Mouse (Mus musculus) gastrocnemius, adult 2 months (tissue): ENCODE data around the gene Xylt1. TPM values are rescaled to one million over a fixed set of nuclear protein-coding genes. Genes with fewer than 3 reads are reported as not detected.

Source experiments
- DNase-seq: peaks from one replicate; pipeline ENCODE4 v3.0.0; 2022
- H3K27ac ChIP-seq: fragments of 200-600 bp; 2 replicates; pipeline ENCODE4 v1.8.1; 2022; ENCODE audit warnings: mild to moderate bottlenecking
- H3K4me3 ChIP-seq: fragments of 200-600 bp; 2 replicates; pipeline ENCODE4 v1.8.1; 2022; ENCODE audit warnings: mild to moderate bottlenecking, moderate library complexity
- CTCF ChIP-seq: fragments of 200-600 bp; IDR thresholded peaks from 2 replicates; pipeline ENCODE4 v1.8.1; 2022; ENCODE audit warnings: antibody characterized with exemption, mild to moderate bottlenecking, moderate library complexity
- intact Hi-C: fragments of 180-260 bp; cut with DNase I; formaldehyde crosslinking; loops from one replicate; pipeline ENCODE4 v1.15.1; 2025
- total RNA-seq, 2 experiments: library from RNA; stranded (reverse); gene quantifications; 2 replicates each; pipeline ENCODE4 v1.2.3; 2021

Xylt1 gene
- total RNA-seq, 2 experiments from 2014 or later, result 5.5 to 9.5 TPM

DNA sequence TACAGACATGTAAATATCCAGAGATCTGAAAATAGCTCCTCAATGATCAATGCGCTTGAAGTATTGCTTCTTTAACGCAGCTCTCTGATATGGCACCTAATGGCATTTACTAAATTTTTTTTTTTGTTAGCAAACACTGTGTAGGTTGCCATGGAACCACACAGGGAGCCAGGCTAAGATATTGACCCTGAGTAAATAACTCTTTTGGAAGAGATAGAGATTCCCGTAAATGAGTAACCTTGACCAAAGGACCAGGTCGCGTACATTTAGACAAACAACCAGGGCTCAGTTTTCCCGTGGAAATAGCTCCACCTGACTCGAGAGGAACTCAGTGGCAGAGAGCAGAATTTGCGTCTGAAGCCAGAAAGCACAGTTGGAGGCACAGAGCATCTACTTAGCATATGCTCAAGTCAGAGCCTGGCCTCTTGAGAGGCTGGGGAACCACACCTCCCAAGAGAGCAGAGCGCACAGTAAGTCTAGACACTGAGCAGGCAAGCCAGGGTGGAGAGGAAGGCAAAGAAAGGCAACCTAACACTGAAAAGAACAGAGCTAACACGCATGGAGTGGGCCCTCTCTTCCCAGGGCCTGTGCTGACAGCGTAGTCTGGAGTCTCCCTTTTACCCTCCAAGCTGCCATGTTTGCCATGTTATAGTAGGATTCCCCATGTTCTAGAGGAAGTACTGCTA lies 232.2 kb downstream of the Xylt1 start:
- intact Hi-C loops, result no loop called here
- TF ChIP-seq CTCF, result no peak
- H3K4me3 ChIP-seq, result no peak overlapping the region
- DNase-seq, result no peak
- no peak overlapping the region for H3K27ac ChIP-seq

DNA sequence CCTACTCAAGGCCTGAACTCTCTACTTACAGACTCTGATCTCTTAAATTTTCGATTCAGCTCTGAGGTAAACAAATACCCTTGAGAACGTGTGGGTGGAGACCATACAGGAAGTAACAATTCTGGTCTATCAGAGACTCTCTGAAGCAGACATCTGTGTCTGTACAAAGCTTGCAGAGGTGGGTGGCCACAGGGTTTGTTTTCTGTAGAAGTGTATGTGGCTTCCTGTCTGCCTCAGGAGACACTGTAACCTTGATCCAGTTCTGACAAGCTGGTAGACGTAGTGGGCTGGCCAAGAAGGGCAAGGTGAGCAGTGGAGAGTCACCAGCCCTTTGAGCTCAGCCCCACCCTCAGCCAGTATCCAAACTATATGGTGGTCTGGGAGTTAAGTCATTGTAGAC lies 233.0 kb downstream of the Xylt1 start:
- no peak for TF ChIP-seq CTCF
- Histone ChIP-seq H3K27ac (no peak overlapping the region), H3K4me3 (no peak overlapping the region)
- DNase-seq, result no peak
- intact Hi-C loops, result no loop called here

DNA sequence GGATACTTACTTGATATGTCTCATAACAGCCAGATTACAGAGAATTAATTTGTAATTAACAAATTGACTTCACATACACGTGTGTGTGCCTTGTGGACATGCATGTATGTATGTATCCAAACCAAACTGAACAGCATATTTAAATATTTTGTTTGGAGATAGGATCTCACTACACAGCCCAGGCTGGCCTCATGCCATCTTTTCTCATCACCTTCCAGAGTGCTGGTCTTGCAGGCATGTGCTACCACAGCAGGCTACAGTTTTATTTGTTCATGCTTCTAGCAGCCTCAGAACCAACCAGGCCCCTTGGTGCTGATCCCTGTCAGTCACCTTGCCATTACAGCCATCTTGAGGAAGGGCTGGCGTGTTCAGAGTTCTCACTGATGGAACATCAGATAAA lies 233.6 kb downstream of the Xylt1 start:
- TF ChIP-seq CTCF, result no peak
- H3K27ac ChIP-seq, result no peak overlapping the region
- DNase-seq, result no peak
- no peak overlapping the region for H3K4me3 ChIP-seq
- intact Hi-C loops, result no loop called here

DNA sequence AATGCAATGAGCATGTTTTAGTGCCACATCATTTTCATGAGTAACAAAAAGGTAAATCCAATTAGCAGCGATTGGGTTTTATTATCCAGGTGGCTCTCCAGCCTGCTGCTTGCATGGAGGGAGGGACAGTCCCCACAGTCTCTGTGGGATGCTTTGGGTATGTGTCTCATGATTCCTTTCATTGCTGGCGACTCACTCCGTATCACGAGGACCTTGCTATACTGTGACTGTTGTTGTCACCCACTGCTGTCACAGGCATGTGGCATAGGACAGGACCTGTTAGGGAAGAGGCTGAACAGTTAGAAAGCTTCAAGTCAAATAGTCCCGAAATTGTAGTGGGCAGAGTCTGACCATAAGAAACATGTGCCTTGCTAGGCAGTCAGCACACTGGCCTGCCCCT lies 234.1 kb downstream of the Xylt1 start:
- no peak for TF ChIP-seq CTCF
- DNase-seq, result no peak
- intact Hi-C loops, result no loop called here
- no peak overlapping the region for H3K4me3 ChIP-seq
- H3K27ac ChIP-seq, result no peak overlapping the region

DNA sequence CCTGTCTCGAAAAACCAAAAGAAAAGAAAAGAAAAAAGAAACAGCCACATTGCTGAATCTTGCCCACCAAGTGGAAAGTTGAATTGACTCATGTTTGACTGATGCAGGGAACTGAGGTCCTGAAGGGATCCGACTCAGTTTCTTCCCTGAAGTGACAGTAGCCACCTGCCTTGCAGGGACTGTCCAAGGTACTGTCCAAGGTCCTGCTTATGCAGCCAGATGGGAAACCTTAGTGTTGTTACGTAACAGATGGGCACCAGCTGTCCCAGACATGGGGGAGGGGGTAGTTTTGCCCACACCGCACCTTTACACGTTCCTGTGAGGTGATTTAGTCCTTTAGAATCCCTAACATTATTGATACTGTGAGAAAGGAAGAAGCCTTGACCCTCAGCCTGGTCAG lies 235.5 kb downstream of the Xylt1 start:
- DNase-seq, result no peak
- Histone ChIP-seq H3K4me3 (no peak overlapping the region), H3K27ac (no peak overlapping the region)
- TF ChIP-seq CTCF, result no peak
- intact Hi-C loops, result no loop called here

DNA sequence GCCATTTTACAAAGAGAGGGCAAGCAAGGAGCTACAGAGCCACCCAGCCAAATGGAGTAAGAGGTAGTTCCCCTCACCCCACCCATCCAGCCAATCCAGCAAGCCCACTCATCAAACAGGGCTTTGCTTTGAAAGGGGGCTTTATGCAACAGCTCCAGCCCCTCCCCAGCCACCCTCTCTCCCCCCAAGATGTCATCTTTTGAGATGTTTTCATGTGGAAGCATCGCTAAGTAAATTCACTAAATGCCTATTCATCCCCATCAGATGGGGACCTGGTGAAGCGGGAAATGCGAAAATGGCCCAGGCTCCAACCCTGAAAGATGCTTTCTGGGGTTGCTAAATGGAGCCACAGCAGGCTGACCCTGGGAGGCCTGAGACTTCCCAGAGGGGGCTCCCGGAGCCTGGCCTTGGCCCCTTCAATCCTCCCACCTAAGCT lies 238.0 kb downstream of the Xylt1 start:
- DNase-seq, result no peak
- H3K27ac ChIP-seq, result no peak overlapping the region
- H3K4me3 ChIP-seq, result no peak overlapping the region
- intact Hi-C loops, result no loop called here
- no peak for TF ChIP-seq CTCF

DNA sequence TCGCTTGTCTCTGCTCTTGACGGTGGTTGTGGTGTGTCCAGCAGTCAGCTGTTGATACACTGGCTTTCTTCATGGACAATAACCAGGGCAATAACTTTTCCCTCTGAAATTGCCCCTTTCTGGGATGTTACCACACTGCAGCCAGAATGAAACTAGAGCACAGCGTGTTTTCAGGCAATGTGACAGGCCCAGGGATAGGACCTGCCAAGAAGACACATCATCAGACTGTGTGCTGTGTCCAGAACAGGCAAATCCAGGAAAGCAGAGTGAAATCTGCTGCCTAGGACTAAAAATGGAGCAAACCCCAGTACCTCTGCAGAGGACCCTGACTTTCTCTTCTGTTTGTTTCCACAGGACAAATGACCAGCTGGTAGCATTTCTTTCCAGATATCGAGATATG lies 240.8 kb downstream of the Xylt1 start:
- peak; percentile 34 for DNase-seq
- no peak overlapping the region for H3K4me3 ChIP-seq
- intact Hi-C loops, result loop anchor here (2.0 to 5.0 kb wide), 2 partner anchors 239 to 319 kb away; no protein-coding TSS in a partner anchor
- TF ChIP-seq CTCF, result no peak
- H3K27ac ChIP-seq, result no peak overlapping the region

DNA sequence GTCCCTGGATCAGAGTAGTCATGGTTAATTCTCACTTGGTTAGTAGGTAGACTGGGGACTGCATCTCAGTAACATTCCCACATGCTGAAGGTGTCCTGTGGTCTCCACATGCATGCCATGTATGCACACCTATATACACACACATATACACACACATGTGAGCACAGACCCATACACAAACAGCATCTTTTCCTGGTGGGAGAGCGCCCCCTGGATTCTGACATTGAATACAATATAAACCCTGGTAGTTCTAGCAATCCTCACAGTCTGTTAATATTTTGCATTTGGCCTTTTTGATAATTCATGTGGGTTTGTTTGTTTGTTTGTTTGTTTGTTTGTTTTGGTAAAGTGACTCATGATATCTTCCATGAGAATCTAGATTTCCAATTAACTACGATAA lies 242.0 kb downstream of the Xylt1 start:
- intact Hi-C loops, result loop anchor here (5.0 kb wide), 1 partner anchor 320 kb away; no protein-coding TSS in a partner anchor
- DNase-seq, result peak; percentile 63
- TF ChIP-seq CTCF, result peak; percentile 71
- Histone ChIP-seq H3K4me3 (no peak overlapping the region), H3K27ac (no peak overlapping the region)

DNA sequence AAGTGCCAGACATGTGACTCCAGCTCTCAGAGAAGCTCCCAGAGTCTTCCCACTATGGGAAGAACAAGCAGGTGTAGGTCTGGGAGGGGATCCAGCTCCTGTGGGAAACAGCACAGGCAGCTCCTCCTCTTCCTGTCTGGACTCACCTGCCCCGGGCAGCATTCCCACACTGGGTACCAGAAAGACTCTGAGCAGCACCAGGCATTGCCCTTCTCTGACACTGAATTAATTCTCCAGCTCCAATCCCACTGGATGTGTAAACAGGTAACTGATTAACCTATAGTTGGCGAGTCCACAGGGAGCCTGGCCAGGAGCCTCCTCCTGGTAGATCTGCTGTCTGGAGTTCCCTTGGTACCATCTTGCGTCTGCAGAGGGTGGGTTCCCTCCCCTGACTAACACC lies 248.0 kb downstream of the Xylt1 start:
- H3K27ac ChIP-seq, result no peak overlapping the region
- no peak overlapping the region for H3K4me3 ChIP-seq
- no peak for TF ChIP-seq CTCF
- intact Hi-C loops, result no loop called here
- DNase-seq, result no peak

DNA sequence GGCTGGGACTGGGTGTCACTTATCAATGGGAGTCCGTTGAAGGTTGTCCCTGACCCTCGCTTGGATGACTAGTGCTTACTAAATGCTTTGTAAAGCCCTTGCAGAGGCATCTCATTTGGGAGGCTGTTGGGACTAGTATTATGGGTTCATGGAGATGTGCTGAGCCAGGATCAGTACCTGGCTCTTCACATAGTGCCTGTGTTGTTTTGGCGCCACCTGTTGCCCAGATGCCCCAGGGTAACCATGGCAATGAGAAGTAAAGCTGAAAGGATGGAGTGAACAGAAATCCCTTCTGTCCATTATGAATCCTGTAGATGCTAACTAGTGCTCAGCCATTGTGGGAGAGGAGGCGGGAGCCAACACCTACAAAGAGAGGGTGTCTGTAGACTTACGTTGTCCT lies 249.9 kb downstream of the Xylt1 start:
- intact Hi-C loops, result no loop called here
- peak; percentile 56 for TF ChIP-seq CTCF
- Histone ChIP-seq H3K27ac (no peak overlapping the region), H3K4me3 (no peak overlapping the region)
- DNase-seq, result peak; percentile 41

DNA sequence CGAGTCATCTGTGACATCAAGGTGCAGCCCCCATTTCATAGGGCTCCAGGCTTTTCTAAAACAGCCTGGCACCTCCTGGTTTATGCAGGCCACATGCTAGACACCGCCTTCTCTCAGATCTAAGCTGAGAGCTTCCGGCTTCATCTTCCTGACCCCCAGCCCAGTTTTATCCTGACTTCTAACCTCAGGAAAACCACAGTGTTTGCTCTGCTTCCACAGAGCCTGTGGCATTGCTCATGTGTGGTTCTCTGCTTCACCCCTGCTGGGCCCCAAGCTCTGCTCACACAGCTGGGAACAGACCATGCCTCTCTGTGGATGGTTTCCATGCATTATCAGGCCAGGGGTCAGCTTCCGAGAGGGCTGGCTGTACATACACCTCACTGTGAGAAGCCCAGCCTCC lies 254.8 kb downstream of the Xylt1 start:
- intact Hi-C loops, result no loop called here
- DNase-seq, result no peak
- TF ChIP-seq CTCF, result no peak
- H3K27ac ChIP-seq, result no peak overlapping the region
- H3K4me3 ChIP-seq, result no peak overlapping the region

DNA sequence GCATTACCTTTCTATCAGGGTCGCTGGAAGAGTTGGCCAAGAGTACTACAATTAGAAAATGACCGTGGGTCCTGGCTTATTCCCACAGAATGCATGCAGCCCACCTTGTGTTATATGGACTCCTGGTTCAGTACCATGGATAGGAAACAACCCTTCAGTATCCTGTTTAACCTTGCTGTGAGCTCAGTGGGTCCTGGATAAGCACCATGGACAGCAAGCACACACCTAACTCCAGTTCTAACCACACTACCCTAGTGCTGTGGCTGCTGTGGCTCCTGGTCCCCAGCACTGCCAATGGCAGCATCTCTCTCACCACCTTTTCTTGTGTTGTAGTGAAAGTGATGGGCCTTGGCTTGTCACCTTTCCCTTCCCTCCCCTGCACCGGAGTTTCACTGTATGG lies 255.9 kb downstream of the Xylt1 start:
- no peak overlapping the region for H3K27ac ChIP-seq
- H3K4me3 ChIP-seq, result no peak overlapping the region
- no peak for TF ChIP-seq CTCF
- intact Hi-C loops, result no loop called here
- DNase-seq, result no peak

DNA sequence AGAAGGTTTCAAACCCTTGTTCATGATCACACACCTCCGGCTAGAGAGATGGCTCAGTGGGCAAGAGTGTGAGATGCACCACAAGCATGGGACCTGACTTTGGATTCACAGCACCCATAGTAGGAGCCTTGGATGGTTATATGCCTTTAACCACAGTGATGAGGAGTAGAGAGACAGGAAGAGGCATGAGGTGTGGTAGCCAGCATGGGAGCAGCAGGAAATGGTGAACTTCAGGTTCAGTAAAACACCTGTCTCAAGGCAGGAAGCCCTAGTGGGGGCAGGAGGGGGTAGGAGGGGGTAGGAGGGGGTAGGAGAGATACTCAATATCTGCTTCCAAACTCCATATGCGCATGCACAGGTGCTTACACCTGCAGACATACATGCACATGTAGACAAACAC lies 257.2 kb downstream of the Xylt1 start:
- intact Hi-C loops, result no loop called here
- no peak overlapping the region for H3K4me3 ChIP-seq
- no peak for DNase-seq
- H3K27ac ChIP-seq, result no peak overlapping the region
- TF ChIP-seq CTCF, result no peak

DNA sequence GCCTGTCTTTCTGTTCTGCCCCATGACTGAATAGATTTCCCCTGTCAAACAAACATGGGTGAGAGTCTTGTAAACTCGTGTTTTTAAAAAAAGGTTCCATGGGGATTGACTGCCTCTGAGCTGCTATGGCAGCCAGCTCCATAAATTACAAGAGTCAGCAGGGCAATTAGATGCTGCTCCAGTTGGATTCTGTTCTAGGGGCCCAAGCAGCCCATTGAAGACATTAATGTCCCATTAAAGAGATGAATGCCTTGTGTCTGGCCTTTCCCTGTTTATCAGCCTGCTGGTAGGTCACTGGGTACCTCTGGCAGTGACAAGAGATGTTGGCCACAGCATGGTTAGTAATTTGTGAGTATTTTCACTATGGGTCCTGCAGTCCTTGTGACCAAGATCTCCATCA lies 271.9 kb downstream of the Xylt1 start:
- TF ChIP-seq CTCF, result no peak
- H3K4me3 ChIP-seq, result no peak overlapping the region
- no peak for DNase-seq
- intact Hi-C loops, result no loop called here
- no peak overlapping the region for H3K27ac ChIP-seq
